Mouse (Mus musculus): Measurements from ENCODE around the gene Efcab9.

Efcab9 gene

GRCm38 (mm10) chr11:32488808-32489670, 42.8 kb downstream of the Efcab9 start:
- DNase-seq = no peak

DNA sequence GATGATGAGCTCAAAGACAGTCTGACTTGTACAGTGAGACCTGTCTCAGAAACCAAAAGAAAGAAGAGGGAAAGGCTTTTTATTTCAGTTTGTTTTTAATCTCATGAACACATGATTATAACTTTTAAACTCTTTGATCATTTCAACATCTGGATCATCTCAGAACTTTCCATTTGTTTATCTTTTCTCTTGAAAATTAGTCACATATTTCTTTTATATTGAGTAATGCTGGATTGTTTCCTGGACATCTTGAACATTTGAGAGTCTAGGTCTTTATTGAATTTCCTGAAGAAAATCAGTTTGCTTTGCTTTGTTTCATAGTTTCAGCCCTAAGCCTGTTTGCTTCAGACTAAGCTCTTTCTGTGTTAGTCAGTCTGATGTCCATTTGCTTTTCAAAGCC, 43.5 kb downstream of the Efcab9 start:
- no peak for DNase-seq

- DNase-seq = no peak
These were observed 44.4 kb downstream of the Efcab9 start for GRCm38 (mm10) chr11:32487501-32487900.

DNA sequence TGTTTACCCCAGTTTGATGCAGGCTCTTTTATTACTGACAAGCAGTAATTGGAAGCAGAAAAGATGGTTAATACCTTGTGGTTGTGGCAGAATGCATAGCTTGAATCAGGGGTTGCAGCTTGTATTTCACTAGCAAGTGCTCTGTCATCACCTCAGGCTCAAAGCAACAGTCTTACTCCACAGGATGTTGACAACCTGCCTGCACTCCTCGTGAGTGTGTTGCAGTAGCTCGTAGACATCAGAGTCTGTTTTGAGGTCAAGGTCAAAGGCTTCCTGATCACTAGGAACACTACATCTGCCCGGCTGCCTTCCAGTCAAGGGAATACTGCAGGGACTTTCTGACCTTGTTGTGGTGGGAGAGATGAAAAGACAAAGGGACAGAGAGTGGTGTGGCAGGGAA, 45.3 kb downstream of the Efcab9 start:
- no peak for DNase-seq

DNA sequence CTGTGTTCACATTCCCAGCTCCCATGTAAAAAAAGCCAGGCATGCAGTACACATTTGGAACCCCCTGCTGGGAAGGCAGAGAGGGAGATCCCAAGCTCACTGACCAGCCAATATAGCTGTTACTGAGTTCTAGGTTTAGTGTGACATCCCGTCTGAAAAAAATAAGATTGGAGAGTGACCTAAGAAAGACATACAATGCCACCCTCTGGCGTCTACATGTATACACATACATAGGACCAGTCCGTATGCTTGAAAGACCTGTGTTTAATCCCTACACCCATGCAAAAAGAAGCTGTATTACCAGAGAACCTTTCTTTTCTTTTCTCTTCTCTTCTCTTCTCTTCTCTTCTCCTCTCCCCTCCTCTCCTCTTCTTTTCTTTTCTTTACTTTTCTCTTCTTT, 46.6 kb downstream of the Efcab9 start:
- DNase-seq = no peak

DNA sequence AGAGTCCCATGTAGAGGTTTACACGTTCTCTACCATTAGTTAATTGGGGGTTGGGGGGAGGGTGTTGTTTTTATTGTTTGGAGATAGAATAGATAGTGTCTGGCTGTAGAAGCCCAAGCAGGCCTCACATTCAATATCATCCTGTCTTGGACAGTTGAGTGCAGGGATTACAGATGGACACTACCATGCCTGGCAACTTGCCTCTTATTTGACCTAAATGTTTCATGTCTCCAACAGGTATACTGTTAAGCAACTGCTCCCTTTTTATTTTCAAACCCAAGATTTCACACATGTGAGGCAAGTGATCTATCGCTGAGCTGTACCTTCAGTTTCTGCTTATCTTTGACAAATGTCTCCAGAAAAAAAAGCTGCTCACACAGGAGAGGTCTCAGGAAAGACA, 50.4 kb downstream of the Efcab9 start:
- DNase-seq = no peak

GRCm38 (mm10) chr11:32475487-32476236, 56.2 kb downstream of the Efcab9 start:
- DNase-seq = no peak

GRCm38 (mm10) chr11:32474725-32475124, 57.2 kb downstream of the Efcab9 start:
- DNase-seq = no peak

Measured in right cerebral cortex, postnatal 25 days (tissue).